Mouse (Mus musculus) ES-E14 (cell line): ENCODE measurements at regions not wholly inside any gene's neighbourhood (a gene's known extent, or its start where the extent isn't known, plus 50 kb on each side); places are given as distances from the start of the nearest gene placed in this dataset.

ENCODE experiments used
- CHD2 ChIP-seq: IDR thresholded peaks from 2 replicates; pipeline ENCODE4 v1.6.1; 2014; ENCODE audit warnings: mild to moderate bottlenecking, low read depth, low read length, inconsistent platforms
- ZC3H11A ChIP-seq: IDR thresholded peaks from 2 replicates; pipeline ENCODE4 v1.6.1; 2012; ENCODE audit warnings: low read depth, mild to moderate bottlenecking, inconsistent platforms, low read length, borderline replicate concordance
- ZNF384 ChIP-seq: IDR thresholded peaks from 2 replicates; pipeline ENCODE4 v1.6.1; 2012; ENCODE audit warnings: low read depth, low read length, inconsistent platforms

GRCm38 (mm10) chr5:51829020-51829419 lies 261.5 kb upstream of the Ppargc1a start:
- no peak for TF ChIP-seq ZC3H11A
- TF ChIP-seq CHD2: no peak
- no peak for TF ChIP-seq ZNF384
